Mouse (Mus musculus) MEL-GATA-1-ER (cell line): ENCODE measurements around the gene Hs6st3.

ENCODE experiments used
- DNase-seq: peaks from one replicate; pipeline ENCODE4 v3.0.0-alpha.2; 2012; ENCODE audit warnings: low read depth; ENCODE audit errors: extremely low read depth

Hs6st3 gene

DNA sequence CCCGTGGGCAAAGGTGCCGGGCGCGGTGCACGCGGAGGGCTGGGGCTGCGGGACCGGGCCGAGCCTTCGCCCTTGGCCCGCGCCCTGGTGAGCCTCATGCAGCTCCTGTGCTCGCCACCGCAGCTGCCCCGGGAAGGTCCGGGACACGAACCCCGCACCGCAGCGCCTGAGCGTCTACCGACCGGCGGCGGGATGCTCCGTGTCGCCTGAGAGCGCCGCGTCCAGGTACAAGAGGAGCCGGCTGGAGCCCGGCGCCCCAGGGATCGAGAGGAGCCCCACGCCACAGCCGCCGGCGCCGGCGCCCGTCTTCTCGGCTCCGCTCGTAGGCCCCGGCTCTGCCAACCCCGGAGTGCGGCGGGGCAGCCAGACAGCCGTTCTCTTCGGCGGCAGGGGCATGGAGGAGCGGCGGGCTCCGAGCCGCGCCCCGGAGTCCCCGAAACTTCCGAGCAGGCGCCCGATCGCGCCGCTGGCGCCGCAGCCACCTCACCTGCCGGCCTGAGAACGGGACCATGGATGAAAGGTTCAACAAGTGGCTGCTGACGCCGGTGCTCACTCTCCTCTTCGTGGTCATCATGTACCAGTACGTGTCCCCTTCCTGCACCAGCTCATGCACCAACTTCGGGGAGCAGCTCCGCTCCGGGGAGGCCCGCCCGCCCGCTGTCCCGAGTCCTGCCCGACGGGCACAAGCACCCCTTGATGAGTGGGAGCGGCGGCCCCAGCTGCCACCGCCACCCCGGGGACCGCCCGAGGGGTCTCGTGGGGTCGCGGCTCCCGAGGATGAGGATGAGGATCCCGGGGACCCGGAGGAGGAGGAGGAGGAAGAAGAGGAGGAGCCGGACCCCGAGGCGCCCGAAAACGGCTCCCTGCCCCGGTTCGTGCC lies at the start of gene Hs6st3:
Hs6st3 (plus strand) TSS at position 436 of the 880 bp plus-strand sequence.
- DNase-seq, result no peak

DNA sequence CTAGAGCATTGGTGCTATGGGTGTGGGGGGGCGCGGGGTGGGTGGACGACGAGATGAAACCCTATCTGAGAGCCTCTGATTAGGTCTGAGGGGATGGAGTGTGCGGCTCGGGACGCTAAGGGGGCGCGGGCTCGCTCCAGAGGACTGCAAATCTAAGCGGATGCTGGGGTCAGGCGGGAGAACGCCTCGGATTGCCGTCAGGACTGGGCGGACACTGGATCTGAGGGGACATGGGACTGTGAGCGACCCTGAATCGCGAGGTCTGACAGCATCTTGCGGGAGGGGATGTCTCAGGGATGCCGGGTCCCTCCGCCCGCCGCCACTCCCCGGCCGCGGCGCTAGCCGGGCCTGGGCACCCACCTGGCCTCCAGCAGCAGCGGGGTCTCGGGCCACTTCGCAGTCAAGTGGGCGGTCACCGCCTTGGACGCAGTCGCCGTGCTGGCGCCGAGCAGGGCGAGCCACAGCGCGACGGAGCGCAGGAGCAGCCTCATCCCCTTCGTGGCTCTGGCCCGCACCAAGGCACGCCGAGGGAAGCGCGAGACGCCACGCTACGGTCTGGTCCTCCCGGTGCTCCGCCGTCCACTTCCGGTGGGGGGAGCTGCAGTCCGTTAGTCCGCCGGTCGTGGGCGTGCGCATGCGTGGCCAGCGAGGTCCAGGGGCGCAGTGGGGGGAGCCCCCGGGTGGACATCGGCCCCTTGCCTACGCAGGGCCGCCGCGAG lies 39.1 kb upstream of the Hs6st3 start, which contains the start of gene Uggt2:
Uggt2 (minus strand) TSS at position 580 of the 719 bp plus-strand sequence.
- no peak for DNase-seq

DNA sequence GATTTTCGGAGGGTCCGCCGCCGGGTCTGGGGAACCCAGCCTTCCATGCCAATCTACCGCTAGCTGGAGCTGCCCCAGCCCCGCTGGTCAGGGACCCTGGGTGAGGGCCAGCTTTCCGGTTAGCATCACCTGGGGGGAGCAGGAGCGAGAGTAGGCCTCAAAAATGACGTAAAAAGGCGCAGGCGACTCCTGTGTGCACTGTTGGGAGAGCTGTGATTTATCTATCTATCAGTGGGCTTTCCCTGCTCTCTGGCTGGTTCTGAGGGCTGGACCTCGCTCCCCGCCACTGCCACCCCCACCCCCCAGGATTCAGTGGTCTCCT lies 38.6 kb upstream of the Hs6st3 start:
- DNase-seq, result no peak

DNA sequence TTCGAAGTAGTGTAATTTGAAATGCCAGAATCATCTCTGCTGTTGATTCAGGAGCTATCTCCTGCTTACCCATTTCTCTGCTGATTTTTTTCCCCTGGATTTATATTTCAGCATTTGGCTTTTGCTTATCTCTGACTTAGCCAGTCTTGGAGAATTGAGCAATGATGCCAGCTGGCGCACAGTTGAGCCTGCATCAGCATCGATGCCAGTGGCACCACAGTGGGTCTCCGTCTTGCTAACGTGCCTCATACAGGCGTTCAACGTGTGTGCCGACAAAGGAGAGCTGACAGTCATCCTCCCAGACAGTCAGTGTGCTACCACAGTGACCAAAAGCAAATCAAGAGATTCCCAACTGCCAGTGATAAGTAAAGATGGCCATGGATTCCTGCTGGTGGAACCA lies 30.6 kb upstream of the Hs6st3 start:
- DNase-seq, result no peak

DNA sequence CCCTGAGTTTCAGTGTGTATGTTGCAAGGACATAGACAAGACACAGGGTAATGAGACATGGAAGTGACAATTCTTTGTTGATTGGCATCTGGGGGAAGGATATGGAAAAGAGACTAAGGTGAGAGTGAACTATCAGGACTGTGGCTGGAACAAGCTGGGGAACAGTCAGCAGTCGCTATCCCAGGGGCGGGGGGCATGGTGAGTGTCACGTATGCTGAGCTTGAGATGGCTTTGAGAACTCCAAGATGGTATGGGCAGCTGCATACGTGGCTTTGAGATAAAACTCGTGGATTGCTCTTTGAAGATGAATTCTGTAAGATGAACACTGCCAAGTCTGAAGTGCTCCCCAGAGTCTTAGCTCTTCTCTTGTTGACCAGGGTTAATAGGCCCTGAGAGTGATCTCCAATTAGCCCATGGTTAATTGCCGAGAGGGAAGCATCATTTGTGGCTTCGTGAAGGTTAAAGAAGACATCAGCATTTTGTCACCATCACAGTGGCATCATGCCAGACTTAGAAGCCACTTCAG lies 29.3 kb upstream of the Hs6st3 start:
- DNase-seq, result no peak

DNA sequence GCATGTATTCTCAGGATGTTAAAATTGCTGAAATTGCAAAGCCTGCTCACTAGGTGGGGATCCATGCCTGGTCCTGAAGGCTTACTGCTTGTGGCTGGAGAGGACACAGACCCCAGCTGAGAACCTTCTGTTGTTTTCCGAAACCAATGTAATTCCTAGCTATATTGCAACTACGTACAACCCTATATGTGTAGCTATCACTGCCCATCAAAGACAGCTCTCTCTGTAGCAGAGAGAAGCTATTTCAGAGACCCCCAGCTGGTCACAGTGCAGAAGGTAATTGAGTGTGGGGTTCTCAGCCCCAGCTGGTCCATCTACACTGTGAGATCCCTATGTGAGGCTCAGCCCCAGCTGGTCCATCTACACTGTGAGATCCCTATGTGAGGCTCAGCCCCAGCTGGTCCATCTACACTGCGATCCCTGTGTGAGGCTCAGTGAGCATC lies 28.3 kb upstream of the Hs6st3 start:
- DNase-seq, result no peak

DNA sequence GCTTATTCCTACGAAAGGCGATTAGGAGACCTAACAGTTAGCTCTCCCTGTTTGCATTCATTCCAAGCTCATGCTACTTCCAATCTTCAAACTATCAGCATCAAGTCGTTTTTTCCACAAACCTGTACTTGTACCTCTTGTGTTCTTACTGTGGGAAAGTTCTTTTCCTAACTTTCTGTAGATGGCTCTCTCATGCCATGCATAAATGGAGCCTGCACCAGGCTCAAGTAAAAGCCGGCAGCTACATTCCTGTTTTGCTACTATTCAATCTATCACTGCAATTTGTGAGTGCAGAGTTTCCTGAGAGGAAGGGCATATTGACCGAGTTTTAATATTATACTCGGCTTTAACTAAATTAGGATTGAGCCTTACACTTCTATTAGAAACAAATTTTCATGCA lies 25.6 kb upstream of the Hs6st3 start:
- DNase-seq, result no peak

DNA sequence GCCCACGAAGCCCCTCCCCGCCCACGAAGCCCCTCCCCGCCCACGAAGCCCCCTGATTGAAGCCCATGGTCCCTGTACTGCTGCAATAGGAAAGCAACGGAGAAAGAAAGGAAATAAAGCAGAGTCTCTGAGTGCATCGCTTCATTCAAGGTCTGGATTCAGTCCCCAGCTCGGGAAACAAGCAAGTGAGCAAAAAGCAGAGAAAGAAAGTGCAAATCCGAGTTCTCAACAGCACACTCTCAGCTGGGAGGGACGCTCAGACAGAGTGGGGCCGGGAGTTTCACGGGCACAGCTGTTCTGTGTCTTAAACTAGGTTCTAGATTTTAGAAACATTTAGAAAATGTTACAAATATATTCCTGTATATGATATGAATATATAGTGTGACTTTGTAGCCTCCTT lies 14.6 kb upstream of the Hs6st3 start:
- DNase-seq, result no peak

DNA sequence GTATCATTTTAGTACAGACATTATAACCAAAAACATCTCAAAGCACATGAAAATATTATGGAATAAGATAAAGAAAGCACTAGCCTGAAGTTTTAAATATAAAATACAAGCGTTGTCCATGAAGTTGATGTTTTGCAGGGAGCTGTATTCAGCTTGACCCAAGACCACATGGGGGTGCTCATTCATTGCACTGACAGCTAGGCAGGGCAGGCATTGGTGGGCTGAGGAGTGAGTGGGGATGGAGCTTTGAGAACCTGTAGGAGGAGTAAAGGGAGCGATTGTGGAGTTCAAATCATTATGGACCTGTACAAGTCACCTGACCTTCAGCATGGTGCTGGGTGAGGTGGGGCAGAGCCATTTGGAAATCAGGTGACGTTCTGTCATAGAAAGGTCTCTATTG lies 14.1 kb upstream of the Hs6st3 start:
- DNase-seq, result no peak

DNA sequence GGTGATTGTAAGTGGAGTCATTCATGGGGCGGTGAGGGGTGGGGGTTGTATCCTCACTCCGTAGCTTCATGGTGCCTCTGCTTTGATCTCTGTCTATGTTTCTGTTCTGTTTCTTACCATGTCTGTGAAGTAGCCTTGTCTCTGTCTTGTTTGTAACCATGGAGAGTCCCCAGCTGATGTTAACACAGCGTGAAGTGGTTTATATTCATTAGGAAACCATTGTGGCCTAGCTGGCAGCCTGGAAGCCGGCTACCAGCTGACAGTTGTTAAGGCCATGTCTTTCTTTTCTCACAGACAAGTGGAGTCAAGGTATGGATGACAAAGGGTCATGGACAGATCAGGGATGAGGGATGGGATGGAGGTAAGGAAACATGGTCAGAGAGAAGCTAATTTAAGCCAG lies 12.3 kb upstream of the Hs6st3 start:
- no peak for DNase-seq

DNA sequence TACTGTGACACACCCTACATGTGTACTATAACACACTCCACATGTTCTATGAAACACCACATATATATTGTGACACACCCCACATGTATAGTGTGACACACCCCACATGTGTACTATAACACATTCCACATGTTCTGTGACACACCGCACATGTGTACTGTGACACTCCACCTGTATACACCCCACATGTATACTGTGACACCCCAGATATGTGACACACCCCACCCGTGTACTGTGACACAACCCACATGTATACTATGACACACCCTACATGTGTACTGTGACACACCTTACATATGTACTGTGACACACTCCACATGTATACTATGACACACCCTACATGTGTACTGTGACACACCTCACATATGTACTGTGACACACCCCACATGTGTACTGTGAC lies 10.8 kb upstream of the Hs6st3 start:
- no peak for DNase-seq

DNA sequence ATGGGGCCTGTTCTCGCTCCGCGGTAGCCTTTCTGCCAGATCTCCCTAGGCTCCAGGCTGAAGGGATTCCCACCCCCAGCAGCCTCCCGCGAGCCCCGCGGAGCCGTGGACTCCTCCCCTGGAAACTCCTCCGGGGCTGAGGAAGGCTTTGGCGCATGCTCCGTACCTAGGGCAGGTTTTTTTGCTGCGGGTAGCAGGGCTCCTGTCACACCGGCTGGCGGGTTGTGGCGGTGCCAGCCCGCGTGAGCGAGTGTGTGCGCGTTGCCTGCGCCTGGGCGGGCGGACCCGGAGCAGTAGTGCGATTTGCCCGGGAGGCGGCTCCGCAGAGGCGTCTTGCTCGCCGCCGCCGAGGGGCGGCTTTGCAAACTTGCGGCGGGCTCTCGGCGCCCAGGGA lies 632 bp upstream of the Hs6st3 start:
- no peak for DNase-seq

DNA sequence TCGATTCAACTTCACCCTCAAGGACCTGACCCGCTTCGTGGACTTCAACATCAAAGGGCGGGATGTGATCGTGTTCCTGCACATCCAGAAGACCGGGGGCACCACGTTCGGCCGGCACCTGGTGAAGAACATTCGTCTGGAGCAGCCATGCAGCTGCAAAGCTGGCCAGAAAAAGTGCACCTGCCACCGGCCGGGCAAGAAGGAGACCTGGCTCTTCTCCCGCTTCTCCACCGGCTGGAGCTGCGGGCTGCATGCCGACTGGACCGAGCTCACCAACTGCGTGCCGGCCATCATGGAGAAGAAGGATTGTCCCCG lies 602 bp downstream of the Hs6st3 start:
- DNase-seq, result no peak

DNA sequence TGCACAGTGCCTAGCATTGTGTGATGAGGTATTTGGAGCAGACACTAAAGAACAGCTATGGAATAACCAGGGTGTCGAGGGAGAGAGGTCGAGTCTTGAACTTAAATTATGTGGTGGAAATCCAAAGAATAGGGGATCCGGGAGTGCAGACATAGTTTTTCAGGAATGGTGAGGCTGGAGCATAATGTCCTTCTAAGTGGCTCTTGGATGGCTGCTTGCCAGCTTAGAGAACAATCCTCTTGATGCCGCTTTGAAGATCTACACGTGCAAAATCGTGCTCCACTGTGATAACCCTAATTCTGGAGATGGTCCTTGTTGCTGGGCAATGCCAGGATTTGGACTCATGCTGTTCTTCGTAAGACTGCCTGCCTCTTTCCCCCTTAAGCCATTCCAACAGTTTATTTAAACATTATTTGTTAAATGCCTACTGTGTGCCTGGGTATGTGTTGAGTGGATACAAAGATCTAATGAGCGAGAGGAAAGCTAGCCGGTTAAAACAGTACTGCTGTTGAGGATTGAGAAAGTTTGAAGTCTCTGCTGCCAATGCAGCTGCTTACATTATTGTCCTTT lies 1.3 kb downstream of the Hs6st3 start:
- DNase-seq, result no peak

DNA sequence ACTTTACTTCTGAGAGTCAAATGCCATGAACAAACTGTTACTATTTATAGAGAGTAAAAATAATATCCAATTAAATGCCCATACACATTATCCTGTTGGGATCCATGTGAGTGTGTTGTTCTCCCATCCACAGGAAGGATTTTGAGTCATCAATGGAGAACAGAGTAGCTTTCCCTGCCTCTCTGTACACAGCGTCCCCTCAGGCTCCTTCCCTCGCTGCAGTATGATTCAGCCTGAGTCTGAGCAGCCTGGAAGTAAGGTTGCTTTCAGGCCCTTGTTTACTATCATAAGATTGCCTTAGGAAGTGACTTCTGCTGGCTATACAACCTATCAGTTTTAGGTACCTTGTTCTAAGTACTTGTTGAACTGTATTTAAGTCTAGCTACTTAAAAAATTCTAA lies 14.9 kb downstream of the Hs6st3 start:
- no peak for DNase-seq

DNA sequence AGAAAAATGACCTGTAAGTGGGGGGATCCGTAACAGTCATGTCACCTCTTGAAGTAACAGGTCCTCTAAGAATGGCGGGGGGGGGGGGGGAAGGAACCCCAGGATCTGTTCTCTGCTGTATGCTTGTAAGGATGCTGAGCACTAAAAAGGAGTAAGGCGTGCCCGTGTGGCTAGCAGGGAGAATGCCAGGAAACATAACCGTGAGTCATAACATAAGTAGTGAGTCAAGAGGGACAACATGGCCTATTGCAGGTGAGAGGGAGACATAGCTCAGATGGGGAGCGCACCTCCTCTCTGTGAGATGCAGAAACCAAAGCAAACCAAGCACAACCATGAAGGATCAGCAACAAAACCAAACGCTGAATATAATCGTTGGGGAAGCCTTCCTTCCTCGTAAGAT lies 55.8 kb downstream of the Hs6st3 start:
- no peak for DNase-seq

DNA sequence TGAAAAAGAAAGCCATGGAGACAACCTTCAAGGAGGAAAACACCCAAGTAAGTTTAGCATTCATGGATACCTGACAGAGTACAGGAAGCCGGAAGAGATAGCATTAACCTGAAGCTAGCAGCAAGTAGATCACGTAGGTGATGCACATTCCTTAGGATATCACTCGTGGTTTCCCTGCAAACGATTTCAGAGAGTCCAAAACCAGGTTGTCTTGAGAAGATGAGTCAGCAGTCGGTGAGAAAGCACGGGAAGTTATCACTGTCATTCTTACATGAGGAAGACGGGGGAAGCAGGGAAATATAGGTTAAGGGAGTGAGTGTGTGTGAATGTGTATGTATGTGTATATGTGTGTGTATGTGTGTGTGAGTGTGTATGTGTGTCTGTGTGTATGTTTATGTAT lies 65.4 kb downstream of the Hs6st3 start:
- no peak for DNase-seq

DNA sequence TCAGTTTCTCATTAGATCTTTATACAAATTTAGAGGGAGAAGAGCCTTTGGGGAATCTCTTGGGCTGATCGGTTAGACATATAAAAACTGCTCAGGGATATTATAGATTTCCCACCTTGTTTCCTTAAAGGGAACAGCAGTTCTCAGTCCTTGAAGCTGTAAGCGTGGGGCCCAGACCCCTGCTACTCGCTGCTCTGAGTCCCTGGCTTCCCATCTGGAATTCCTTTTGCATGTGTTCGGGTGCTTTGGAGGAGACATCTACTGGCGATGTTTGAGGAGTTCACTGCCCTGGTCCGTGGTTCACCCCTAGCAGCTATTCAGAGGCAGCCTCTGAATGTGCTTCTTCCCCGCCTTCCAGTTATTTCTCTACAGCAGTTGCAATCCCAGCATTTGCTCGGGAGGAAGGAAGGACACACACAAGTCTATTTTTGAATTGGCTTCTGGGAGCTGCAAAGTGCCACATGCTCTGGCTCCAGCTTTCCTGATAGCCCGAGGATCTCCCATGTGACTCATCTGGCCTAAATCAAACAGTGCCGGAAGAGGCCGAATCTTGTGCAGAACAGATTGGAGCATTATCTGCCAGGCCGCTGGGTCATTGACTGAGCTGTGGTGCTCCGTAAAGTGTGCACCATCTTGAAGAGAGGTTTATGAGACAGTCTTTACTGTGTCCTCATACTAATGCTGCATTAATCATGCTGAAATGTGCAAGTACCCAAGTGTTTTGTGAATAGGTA lies 77.6 kb downstream of the Hs6st3 start:
- DNase-seq, result no peak

DNA sequence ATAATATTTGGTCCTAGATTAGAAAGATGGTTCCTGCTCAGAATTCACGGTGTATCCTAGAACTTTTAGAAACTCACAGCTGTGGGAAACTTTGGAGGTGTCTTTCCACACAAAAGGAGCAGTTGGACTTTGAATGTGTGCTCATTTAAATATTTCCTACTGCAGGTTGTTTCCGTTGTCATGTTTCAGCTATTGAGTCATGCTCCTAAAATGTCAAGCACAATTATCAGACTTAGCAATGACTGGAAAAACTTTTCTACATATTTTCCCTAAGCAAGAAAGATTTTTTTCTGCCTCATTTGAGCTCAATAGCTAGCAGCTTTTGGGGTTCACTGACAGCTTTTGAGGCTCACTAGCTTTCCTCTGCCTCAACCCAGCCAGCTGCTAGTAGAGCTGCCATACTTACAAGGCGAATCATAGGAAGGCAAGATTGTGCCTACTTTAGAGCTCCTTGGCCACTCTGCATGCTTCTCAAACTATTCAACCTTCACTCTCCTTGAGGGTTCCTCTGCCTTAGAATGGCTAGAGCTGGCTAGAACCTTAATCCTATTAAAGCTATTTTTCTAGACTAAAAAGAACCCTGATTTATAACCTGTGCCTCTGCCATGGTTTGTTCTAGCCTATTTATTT lies 89.7 kb downstream of the Hs6st3 start:
- DNase-seq, result no peak

DNA sequence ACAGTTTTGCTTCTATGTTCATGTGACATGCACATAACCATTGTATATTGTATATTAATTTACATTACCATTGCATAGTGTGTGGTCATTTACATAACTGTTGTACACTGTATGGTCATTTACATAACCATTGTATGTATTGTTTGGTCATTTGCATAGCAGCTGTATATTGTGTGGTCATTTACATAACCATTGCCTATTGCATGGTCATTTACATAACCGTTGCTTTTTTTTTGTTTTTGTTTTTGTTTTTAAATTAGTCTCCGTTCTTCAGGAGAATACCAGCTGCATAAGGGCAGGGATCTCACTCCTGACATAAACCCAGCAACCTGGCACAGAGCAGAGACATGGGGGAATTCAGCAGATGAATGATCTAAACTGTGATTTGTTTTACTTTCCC lies 95.5 kb downstream of the Hs6st3 start:
- DNase-seq, result no peak

DNA sequence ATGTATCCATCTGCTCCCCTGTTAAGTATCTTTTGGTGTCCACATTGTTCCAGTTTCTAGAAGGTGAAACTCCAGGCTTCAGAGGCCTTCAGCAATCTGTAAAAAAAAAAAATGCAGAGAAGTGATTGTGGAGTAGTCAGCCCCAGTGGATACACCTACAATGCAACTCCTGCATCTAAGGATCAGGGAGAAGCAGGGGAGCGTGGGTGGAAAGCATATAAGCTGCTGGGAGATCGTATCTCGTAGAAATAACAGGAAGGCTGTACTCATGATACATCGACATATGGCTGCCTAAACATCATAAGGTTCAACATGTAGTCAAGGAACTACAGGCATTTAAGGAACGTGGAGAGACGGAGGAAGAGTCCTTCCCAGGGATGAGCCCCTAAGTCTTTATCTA lies 109.0 kb downstream of the Hs6st3 start:
- no peak for DNase-seq
